Mouse (Mus musculus): ENCODE measurements around the gene Ift80.

DNA sequence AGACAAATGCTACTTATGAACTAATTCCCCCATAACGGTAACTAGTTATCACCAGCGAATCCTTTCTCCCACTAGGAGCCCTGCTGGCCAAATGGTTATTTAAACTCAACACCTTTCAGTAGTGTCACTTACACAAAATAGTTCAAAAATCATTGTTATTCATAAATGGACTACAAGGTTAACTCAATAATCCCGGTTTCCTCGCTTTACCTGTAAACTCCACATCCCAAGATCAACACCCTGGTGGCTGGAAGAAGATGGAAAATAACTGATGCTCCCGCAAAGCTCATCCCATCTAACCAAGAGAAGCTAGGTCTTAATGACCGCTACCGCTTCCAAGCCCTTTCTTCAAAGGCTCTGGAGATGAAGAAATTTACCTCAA, 324 bp downstream of the Ift80 start:
- TF ChIP-seq POLR2A (IDR thresholded peaks at IDR 0.05; ENCODE audit: borderline replicate concordance, low read depth, low read length): no peak
- TF ChIP-seq CTCF (IDR thresholded peaks at IDR 0.05; ENCODE audit: low read depth, low read length): no peak

All from bone marrow macrophage, adult 2 months (primary cell).